Mouse (Mus musculus): ENCODE results near the gene Ttc7b.

- TF ChIP-seq CTCF (IDR thresholded peaks at IDR 0.05; ENCODE audit: borderline replicate concordance, insufficient read depth, low read length) (no peak), POLR2A (IDR thresholded peaks at IDR 0.05; ENCODE audit: low read depth, low read length) (no peak)
Observed at GRCm38 (mm10) chr12:100264941-100265340, 255.7 kb downstream of the Ttc7b start.

Data from embryonic fibroblast, embryonic 13.5 days (primary cell).